Mouse (Mus musculus) telencephalon, adult 2 months (tissue): ENCODE data around the gene Rpsa.

Experiments
- DNase-seq: peaks from one replicate; pipeline ENCODE4 v3.0.0-alpha.2; 2011; ENCODE audit warnings: low read depth, low spot score

Gene Rpsa

GRCm38 (mm10) chr9:120113456-120113855 lies 14.0 kb upstream of the Rpsa start:
- no peak for DNase-seq

DNA sequence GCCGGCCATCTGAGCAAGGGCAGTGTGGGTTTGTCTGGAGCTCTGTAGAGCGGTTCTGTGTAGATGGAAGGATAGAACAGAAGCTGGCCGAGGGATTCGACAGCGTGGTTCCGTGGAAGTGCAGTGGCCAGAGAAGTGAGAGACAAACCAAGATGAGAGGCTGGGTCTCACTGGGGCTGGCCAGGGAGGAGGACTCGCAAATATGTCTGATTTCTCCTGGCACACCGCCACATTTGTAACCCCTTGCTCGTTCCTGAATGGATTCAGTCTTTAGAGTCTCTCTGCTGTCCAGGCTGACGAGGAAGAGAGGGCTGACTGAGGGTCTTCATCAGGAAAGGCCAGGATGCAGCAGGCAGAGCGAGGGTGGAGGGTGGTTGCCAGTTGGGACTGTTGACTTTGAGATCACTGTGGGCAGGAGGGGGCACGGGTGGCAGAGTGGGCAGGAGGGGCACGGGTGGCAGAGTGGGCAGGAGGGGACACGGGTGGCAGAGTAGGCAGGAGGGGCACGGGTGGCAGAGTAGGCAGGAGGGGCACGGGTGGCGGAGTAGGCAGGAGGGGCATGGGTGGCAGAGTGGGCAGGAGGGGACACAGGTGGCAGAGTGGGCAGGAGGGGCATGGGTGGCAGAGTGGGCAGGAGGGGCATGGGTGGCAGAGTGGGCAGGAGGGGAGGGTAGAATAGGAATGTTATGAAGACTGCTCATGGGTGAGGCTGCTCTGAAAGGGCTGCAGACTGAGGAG lies 13.3 kb upstream of the Rpsa start:
- DNase-seq, result no peak

- DNase-seq, result no peak
These were observed 12.7 kb upstream of the Rpsa start for GRCm38 (mm10) chr9:120114789-120115151.

DNA sequence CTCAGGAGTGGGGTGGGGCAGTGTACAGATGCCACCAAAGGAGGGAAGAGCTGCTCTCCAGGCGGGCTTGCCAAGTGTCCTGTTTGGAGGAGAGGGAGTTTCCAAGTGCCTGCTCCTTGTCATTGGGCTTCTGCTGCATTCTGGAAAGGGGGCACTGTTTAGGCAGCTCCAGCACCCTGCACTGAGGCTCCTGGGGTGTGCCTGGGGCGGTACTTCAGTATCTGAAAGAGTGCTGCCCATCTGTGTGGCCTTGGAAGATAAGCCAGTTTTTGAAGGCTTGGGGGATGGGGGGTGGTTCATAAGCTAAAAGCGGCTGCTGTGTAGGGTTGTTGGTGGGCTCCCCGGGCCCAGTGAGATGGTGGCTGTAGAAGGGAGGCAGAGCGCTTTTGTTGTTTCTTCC lies 11.9 kb upstream of the Rpsa start:
- DNase-seq, result no peak

- no peak for DNase-seq
These were observed 11.3 kb upstream of the Rpsa start for GRCm38 (mm10) chr9:120116184-120116624.

DNA sequence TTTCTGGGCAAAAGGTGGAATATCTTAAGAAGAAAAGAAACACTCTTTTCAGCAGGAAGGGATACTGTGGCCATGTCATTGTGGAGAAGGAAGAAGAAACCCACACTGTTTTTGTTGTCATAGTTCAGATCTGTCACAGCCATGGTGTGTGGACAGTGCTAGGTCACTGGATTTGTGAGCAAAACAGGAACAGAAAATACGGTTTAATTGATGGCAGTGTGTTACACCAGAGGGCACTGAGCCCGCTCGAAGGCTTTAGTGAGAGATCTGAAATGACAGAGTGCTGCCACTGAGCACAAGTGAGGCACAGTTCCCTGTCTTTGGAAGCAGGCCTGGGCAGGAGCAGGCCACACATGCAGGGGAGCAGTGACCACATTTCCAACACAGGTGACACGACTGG lies 9.3 kb upstream of the Rpsa start:
- no peak for DNase-seq

GRCm38 (mm10) chr9:120120503-120120902 lies 7.0 kb upstream of the Rpsa start:
- no peak for DNase-seq

DNA sequence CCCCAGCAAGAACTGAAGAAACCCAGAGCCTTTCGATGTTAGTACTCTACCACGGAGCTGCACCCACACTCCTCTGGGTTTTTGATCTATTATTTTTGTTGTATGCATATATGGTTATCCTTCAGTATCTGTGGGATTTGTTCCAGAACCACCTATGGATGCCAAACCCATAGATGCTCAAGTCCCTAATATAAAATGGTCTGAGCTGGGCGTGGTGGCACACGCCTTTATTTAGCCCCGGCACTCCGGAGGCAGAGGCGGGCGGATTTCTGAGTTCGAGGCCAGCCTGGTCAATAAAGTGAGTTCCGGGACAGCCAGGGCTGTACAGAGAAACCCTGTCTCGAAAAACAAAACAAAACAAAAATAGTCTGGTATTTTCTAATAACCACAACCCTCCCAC lies 621 bp upstream of the Rpsa start:
- DNase-seq, result no peak

- no peak for DNase-seq
These were observed 1.8 kb downstream of the Rpsa start for GRCm38 (mm10) chr9:120129276-120129675.

GRCm38 (mm10) chr9:120131784-120132288 lies 4.3 kb downstream of the Rpsa start:
- no peak for DNase-seq

DNA sequence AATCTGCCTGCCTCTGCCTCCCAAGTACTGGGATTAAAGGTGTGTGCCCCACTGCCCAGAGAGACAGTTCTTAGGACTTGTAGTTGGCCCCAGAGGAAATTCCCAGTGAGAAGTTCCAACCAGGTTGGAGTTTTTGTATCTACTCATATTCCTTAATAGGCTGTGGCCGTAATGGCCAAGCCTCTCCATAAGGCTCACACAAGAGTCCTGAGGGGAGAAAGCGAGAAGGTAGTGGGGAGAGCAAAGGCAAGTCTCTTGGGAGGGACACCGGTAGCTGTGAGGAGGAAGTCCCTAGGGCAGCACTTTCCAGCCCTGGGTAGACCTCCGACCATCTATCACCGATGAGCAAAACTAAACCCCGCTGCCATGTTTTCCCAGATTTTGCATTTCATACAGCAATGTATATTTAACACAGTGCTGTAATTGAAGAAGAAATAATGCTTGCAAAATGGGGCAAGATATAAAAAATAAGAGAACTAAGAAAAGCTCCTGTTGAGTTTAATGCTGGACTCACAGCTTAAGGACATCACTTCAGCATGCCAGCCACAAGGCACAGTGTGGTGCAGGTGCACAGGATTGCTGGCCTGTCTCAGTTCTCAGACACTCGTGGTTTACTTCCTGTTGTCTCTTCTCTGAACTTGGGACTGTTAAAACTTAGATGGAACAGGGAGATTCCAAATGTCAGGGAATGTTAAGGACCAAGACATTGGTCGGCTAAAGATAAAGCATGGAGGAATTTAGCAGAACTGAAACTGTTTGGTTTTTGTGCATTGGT lies 5.7 kb downstream of the Rpsa start:
- DNase-seq, result no peak

DNA sequence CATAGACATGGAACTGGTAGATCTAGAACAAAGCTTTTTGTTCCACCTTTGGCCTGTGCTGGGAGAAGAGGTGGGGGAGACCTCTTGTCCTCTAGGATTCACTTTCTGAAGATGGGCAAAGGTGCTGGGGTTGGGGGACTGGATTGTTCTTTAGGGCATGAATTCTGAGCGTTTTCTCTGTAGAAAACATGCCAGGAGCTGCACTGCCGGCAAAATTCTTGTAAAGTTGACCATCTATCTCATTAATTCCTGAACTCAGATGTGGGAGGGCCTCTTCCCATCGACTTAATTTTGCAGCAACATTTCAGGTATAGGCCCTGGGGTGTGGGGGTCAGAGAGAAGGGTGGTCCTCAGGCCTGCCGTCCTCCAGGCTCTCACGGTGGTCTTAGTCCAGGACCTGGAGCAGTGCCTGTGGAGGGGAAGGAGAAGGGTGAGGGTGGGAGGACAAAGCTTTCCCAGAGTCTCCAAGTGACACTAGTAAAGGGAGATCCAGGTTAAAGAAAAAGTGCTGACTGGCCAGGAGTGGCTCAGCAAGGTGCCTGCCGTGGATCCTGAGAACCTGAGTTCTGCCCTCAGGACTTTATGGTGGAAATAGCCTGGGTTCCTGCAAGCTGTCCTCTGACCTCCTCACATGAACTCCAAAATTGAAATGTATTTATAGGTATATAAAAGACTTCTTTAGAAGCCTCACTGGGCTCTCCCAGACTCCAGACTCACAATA lies 6.4 kb downstream of the Rpsa start:
- no peak for DNase-seq

DNA sequence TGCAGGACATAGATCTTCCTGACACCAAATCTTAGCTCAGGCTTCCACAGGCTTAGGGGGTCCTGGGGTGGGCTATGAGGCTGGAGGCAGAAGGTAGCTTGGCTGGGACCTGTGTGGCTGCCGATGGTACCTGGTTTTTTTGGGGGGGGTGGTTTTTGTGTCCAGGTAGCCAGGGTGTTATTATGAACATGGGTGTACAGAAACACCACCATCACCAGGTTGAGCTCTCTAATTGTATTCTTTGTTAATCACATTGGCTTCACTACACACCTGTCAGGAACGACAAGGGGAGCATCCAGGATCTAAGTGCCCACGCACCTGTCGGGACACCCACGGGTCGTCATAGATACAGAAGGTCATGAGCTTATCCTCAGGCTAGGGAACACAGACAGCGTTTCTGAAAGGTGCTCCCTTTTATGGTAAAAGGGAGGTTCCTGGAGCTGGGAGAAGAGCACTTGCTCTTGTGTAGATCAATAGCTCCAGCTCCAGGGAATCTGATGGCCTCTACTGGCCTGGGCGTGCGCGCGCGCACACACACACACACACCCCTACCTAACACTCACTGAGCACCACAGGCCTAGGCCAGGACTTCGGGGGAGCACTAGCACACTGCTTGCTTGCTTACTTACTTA lies 7.2 kb downstream of the Rpsa start:
- DNase-seq, result no peak

DNA sequence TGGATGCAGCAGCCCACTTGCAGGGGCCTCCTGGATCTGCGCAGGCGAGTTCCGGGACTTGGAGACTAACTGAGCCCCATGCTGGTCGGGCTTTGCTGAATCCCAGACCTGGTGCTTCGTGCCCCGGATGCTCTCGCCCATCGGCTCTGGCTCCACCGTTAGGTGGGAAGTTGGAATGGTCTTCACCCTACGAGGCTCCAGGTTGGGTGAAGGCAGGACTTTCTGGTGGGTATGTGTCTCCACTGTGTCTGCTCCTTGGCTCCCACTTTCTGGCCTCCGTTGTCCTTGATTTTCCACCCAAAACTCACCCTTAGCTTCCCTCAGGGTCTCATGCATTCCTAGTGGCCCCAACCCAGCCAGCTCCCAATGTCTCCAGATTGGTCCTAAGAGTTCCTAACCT lies 8.0 kb downstream of the Rpsa start:
- DNase-seq, result no peak

- peak; percentile 50 for DNase-seq
These were observed 13.2 kb downstream of the Rpsa start for GRCm38 (mm10) chr9:120140652-120141051.

DNA sequence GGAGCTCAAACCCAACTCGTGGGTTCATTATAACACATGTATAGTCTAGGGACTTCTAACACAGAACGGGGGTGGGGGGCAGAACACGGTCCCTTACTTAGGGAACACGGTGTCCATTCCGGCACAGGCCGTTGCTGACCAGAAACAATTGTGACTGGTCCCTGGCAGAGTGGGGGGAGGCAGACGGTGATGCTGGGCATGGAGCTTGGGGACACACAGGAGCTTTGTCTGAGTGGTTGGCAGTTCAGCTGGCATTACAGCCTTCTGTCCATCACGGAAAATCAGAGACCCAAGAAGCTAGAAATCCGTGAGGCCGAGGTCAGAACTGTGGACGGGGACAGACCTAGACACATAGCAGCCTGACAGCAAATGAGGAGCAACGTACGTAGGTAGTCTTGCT lies 17.0 kb downstream of the Rpsa start:
- DNase-seq, result peak; percentile 44

DNA sequence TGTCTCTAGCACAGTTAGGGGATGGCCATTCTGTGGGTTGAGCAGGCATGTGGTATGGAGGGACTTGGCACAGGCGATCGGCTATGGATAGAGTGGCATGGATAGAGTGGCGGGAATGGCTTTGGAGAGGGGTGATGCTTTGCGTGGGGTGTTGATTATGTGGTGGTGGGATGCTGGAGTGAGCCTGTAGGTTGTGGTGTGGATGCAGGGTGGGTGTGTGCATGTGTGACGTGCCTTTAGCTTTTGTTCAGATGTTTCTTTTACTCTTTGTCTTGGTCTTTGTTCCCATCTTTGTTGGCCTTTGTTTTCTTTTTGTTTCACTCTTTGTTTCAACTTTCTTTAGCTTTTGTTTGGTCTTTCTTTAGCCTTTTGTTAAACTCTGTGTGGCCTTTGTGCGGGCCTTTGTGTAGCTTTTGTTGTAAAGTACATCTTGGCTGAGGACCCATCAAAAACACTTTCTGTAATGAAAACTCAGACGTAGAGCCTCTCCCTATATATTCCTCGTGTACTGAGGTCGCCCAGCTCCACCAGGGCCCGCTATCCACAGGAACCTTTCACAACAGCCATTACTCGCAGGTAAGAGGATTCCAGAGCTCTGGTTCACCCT lies 21.8 kb downstream of the Rpsa start, which contains the start of gene Mobp:
Gene Mobp, plus strand, starts transcription at position 486 of the 607 bp plus-strand sequence.
- DNase-seq, result peak; percentile 75

DNA sequence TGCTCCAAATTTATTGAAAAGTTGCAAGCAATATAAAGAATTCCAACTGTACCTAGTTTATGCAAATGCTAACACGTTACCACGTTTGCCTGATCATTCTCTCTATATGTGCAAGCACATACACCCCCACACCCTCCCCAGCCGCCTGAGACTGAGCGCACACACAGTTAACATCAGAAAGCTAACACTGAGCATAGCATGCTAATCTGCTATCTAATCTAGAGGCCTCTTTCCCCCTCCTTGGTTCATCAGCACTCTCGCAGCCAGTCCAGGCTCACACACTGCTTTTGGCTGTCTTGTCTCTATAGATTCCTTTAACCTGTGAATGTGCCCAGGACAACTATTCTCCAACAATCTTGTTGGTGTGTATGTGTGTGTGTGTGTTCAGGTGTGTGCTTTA lies 23.7 kb downstream of the Rpsa start:
- no peak for DNase-seq

DNA sequence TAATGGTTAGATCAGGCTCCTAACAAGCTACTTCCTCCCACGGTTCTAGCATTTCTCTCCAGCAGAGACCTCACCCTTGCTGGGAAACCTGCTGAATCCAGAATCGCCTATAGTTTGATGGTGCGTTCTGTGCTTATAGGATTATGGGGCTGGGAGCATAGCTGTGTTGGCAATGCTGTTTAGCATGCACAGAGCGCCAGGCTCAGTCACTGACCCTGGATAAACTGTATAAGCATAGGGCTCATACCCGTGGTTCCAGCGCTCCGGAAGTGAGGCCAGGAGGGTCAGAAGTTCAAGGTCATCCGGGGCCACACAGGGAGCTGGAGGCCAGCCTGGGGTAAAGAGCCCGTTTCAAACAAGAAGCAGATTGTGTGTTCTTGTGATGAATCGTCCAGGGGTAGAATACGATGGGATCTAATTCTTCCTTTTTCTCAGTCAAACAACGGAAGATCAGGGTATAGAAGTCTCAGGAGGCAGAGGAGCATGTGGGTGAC lies 24.5 kb downstream of the Rpsa start:
- DNase-seq, result no peak

DNA sequence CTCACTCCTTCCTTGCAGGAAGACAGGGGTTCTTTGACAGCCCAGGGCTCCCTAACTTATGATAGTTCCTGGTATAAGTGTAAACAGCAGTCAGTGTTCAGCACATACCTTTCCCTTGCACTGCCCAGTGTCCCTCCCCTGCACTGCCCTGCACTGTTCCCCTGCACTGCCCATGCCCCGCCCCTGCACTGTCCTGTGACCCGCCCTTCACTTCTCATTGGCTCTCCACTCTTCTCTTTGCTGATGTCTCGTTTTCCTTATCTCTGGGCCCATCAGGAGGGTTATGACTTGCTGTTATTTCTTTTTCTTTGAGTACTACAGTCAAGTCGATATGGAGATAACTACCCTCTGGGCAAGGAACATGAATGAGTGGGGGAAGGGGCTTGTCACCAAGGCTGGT lies 30.6 kb downstream of the Rpsa start:
- DNase-seq, result no peak

DNA sequence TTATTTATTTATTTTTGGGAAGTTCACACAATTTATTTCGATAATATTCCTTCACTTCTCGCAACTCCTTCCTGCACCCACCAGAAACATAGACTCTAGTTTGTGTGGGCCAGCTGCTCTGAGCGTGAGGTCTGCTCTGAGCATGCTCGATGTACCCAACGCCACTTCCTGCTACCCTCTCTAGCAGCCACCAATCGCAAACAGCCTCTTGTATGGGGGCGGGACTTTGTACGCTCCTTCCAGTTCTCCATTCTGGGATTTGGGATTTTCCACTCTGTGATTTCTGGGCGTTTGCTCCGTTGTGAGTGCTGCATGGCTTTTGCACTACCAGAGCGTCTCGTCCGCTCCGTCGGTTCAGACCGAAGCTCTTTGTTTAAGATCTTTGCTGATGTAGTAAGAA lies 36.4 kb downstream of the Rpsa start:
- no peak for DNase-seq
